Mouse (Mus musculus): ENCODE measurements around the gene Npm1. TPM values are rescaled to one million over a fixed set of nuclear protein-coding genes. Genes with fewer than 3 reads are reported as not detected.

Npm1 gene
- polyA plus RNA-seq, 1 experiment from 2014 or later, result 369 TPM

DNA sequence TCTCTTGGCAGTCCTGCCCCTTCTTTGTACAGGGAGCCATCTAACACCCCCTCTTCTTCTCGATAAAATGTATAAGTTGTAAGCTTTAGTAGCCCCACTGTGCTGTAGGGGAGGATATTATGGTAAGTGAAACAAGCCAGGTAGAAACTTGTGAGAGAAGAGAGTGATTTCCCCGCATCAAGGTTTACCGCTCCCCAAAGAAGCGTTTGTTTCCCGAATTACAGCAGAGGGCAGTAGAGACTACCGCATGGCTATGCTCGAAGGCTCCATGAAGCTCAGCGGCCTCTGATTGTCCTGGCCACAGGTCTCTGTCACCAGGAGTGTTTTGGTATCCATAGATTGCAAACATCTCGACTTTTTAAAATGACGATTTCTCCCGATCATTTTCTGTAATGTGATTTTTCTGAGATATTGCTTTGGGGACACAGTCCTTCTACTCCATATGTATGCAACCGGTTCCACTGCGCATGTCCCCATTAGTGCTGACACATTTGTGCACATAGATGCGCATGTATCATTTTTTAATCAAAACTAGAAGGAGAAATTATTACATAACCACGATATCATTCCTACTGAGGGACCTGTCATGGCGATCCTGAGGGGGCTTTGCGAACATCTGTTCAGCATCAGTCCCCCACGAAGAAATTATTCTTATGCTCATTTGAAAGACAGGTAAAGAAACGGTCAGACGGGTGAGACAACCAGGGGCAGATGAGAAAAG, 13.7 kb upstream of the Npm1 start:
- ATAC-seq (ENCODE audit: low FRiP score), result peak; percentile 68; the same call in 1 of the 2 replicates
- Histone ChIP-seq H3K9me3 (replicated peaks) (no peaks in the 10 kb centered on the region), H3K9ac (replicated peaks) (no peak overlapping the region), H3K36me3 (no peaks in the 10 kb centered on the region), H3K27me3 (replicated peaks) (peaks cover 20% of the 10 kb centered on the region), H3K4me1 (peaks cover 13% of the 10 kb centered on the region), H3K4me3 (replicated peaks) (no peak overlapping the region), H3K4me2 (no peak overlapping the region; the same call in 1 of the 2 replicates), H3K27ac (replicated peaks) (peak overlapping the region; percentile 18; the same call in 1 of the 2 replicates)
- WGBS, result 28% methylated on average over 20 of the region's 20 CpGs

DNA sequence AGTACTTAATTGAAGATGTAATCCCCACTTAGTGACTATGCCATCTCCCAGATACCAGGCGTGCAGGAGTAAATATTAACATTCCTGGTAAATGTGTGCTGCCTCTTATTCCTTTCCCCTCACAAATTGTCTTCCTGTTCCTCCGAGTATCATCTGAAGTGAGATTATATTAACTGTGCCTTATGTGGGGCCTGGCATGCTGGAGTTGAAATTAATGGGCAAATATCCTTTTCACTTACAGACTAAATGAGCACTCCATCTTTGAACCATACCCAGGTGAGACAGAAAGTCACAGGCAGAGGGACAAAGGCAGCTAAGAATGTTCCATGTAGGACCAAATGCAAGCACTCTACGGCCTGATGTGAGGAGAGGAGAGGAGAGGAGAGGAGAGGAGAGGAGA, 12.8 kb upstream of the Npm1 start:
- Histone ChIP-seq H3K4me1 (peaks cover 7% of the 10 kb centered on the region), H3K4me2 (no peak overlapping the region), H3K36me3 (no peaks in the 10 kb centered on the region), H3K9me3 (replicated peaks) (no peaks in the 10 kb centered on the region), H3K27me3 (replicated peaks) (peaks cover 14% of the 10 kb centered on the region), H3K4me3 (replicated peaks) (no peak overlapping the region), H3K9ac (replicated peaks) (no peak overlapping the region), H3K27ac (replicated peaks) (no peak overlapping the region)
- WGBS, result 59% methylated on average over 3 of the region's 3 CpGs
- ATAC-seq (ENCODE audit: low FRiP score), result peak; percentile 80

DNA sequence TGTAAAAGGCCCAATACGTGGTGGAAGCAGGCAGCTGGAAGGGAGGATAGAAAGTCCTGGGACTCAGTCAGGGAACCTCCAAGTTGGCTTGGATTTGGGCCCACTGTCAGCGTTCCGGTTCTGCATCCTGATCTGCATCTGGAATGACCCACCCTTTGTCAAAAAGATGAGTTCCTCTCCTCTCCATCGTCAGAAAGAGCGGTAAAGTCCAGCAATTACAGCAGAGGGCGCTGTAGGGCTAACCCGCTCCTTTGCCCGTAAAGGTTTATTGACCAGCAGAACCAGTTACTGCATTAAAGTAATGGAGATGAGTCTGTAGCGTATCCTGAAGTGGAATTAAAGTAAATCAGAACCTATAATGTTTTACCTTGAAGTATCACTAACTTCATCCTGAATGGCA, 7.5 kb upstream of the Npm1 start:
- ATAC-seq (ENCODE audit: low FRiP score), result no peak
- Histone ChIP-seq H3K27me3 (replicated peaks) (0 out of 2 replicates have a peak, but pooled peaks cover 4% of the 10 kb centered on the region), H3K9me3 (replicated peaks) (no peaks in the 10 kb centered on the region), H3K9ac (replicated peaks) (no peak overlapping the region), H3K4me2 (no peak overlapping the region), H3K4me3 (replicated peaks) (no peak overlapping the region), H3K36me3 (no peaks in the 10 kb centered on the region), H3K27ac (replicated peaks) (no peak overlapping the region), H3K4me1 (no peaks in the 10 kb centered on the region)
- WGBS, result 13% methylated on average over 9 of the region's 9 CpGs

DNA sequence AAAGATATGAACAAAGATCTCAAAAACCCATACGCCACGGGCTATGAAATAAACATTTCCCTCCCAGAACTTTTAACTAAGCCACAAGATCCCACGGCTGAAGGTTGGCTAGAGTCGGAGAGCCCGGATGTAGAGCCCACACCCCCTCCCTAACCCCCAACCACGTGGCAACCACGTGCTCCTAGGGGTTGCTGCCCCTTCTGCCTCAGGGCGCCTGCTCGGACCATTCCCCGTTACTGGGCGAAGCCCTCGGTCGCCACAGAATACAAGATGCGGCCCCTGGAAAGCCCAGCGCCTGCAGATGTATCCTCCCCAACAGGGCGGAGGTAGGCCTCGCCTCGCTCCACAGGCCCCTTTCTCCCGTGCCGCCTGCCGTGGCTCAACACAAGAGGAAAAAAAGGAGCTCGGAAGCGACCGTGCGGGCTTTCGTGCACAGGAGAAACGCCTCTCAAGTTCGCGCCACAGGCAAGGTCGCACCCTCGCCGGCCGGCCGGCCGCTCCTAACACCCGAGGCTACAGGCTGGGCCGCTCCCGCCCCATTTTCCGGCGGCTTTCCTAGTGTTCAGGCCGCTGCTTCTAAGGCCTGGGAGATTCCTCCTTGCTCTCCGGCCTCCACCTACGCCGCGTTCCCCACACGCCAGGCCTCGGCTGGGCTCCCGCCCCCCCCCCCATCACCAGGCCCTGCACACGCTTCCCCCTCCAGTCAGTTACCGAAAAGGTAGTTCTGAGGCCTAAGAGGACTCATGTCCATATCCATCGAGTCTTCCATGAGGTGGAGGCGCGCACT, 602 bp downstream of the Npm1 start:
- Histone ChIP-seq H3K9ac (replicated peaks) (peak overlapping the region; percentile 97), H3K36me3 (peaks cover 33% of the 10 kb centered on the region), H3K4me3 (replicated peaks) (peak overlapping the region; percentile 99), H3K4me2 (peak overlapping the region; percentile 85), H3K4me1 (peaks cover 26% of the 10 kb centered on the region), H3K27me3 (replicated peaks) (no peaks in the 10 kb centered on the region), H3K27ac (replicated peaks) (peak overlapping the region; percentile 92), H3K9me3 (replicated peaks) (no peaks in the 10 kb centered on the region)
- ATAC-seq (ENCODE audit: low FRiP score), result peak; percentile 73
- WGBS, result 3% methylated on average over 47 of the region's 53 CpGs

DNA sequence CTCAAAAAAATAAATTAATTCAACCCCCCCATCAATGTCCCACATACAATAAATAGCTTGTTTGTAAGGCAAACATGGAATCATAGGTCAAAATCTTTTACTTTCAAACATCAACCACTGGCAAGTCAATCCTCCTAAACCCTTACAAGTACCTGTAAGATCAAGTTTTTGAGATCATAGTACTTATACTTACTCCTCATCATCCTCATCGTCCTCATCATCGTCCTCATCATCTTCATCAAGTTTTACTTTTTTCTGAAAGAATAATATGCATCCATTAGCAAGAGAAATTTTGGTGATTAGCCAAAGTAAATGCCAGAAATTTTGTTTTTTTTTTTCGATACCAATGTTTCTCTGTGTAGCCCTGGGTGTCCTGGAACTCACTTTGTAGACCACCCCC, 3.3 kb downstream of the Npm1 start:
- WGBS, result 93% methylated on average over 3 of the region's 3 CpGs
- H3K4me3 ChIP-seq (replicated peaks), result no peak overlapping the region

DNA sequence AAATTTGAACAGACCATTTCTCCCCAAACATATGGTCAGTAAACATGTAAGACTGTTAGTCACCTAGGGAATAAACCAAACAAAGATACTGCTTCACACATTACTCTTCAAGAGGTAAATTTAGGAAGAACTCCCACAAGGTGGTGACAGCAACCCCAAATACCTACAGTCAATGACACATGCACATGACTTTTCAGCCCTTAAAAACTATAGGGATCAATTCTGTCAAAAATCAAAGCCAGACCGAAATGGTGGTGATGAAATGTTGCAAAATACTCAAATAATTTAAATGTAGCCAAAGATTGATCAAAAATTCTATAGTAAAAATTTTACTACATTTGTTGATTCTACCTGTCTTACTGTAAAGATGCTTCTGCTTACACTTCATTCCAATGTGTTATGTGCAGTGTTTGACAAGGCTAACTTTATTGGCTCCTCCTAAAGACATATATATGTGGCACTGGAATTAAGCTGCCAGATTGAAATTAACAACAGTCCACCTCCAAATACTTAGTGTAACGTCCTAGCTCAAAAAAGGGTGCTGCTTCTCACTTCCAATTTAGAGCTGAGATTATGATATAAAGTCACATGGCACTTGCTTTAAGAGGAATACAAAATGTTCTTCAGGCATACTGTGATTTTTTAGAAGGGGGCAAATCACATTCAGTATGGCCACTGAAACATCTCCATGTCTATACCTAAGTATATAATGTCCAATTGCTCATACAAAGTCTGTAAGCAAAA, 5.4 kb downstream of the Npm1 start:
- H3K36me3 ChIP-seq, result peaks cover 57% of the 10 kb centered on the region
- H3K9ac ChIP-seq (replicated peaks), result no peak overlapping the region
- ATAC-seq (ENCODE audit: low FRiP score), result no peak
- peaks cover 20% of the 10 kb centered on the region for H3K4me1 ChIP-seq
- 82% methylated on average over 2 of the region's 2 CpGs for WGBS
- H3K4me3 ChIP-seq (replicated peaks), result no peak overlapping the region
- H3K27ac ChIP-seq (replicated peaks), result no peak overlapping the region
- H3K9me3 ChIP-seq (replicated peaks), result no peaks in the 10 kb centered on the region
- no peaks in the 10 kb centered on the region for H3K27me3 ChIP-seq (replicated peaks)
- no peak overlapping the region for H3K4me2 ChIP-seq

More for the DNA sequence above, 3.3 kb downstream of the Npm1 start:
- peaks cover 26% of the 10 kb centered on the region for H3K4me1 ChIP-seq
- H3K9ac ChIP-seq (replicated peaks), result no peak overlapping the region
- no peaks in the 10 kb centered on the region for H3K27me3 ChIP-seq (replicated peaks)
- no peaks in the 10 kb centered on the region for H3K9me3 ChIP-seq (replicated peaks)
- no peak overlapping the region for H3K27ac ChIP-seq (replicated peaks)
- no peak overlapping the region for H3K4me2 ChIP-seq
- H3K36me3 ChIP-seq, result peaks cover 50% of the 10 kb centered on the region
- ATAC-seq (ENCODE audit: low FRiP score), result no peak

DNA sequence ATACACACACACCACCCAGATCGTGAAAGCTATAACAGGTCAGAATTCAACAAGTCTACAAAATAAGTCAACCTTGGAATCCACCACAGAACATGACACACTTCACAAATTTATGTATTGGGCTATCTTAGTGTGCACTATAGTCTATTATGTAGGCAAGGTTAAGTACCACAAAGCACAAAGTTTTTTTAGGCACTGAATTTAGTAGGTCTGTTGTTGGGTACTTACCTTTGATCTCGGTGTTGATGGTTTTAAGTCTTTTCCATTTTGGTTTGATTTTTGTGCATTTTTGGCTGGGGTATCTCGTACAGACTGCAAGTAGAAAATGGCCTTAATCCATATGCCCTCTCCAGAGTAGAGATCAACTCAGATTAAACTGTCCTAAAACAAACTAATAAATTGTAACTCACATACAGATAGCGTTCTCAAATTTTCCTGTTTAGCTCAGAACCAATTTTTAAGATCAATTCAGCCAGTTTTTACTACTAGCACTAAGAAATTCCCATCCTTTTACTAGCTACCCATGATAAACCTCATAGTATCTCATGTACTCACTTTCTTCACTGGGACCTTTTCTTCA, 6.5 kb downstream of the Npm1 start:
- no peak overlapping the region for H3K27ac ChIP-seq (replicated peaks)
- no peaks in the 10 kb centered on the region for H3K27me3 ChIP-seq (replicated peaks)
- peaks cover 15% of the 10 kb centered on the region for H3K4me1 ChIP-seq
- H3K4me3 ChIP-seq (replicated peaks), result no peak overlapping the region
- no peak overlapping the region for H3K9ac ChIP-seq (replicated peaks)
- ATAC-seq (ENCODE audit: low FRiP score), result no peak
- H3K9me3 ChIP-seq (replicated peaks), result no peaks in the 10 kb centered on the region
- peaks cover 65% of the 10 kb centered on the region for H3K36me3 ChIP-seq
- 86% methylated on average over 4 of the region's 4 CpGs for WGBS
- no peak overlapping the region for H3K4me2 ChIP-seq

DNA sequence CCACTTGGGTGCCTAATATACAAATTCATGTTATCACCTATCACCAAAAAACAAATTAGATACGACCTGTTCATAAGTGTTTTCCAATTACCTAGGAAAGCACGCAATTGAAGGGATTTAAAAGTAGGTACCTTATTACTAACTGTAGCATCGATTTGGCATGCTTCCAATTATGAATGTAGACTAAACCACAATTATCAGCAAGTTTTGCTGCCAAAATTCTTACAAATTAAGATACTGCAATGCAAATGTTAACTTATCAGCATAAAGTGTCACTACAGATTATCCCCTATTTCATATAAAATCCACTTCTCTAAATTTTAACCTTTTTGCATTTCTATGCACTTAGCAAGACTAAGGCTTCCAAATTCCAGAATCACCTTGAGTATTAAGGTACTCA, 8.5 kb downstream of the Npm1 start:
- Histone ChIP-seq H3K36me3 (peaks cover 64% of the 10 kb centered on the region), H3K4me1 (no peaks in the 10 kb centered on the region), H3K9me3 (replicated peaks) (no peaks in the 10 kb centered on the region), H3K27me3 (replicated peaks) (no peaks in the 10 kb centered on the region), H3K4me3 (replicated peaks) (no peak overlapping the region), H3K9ac (replicated peaks) (no peak overlapping the region), H3K27ac (replicated peaks) (no peak overlapping the region), H3K4me2 (no peak overlapping the region)
- ATAC-seq (ENCODE audit: low FRiP score), result no peak
- 93% methylated on average over 3 of the region's 3 CpGs for WGBS

DNA sequence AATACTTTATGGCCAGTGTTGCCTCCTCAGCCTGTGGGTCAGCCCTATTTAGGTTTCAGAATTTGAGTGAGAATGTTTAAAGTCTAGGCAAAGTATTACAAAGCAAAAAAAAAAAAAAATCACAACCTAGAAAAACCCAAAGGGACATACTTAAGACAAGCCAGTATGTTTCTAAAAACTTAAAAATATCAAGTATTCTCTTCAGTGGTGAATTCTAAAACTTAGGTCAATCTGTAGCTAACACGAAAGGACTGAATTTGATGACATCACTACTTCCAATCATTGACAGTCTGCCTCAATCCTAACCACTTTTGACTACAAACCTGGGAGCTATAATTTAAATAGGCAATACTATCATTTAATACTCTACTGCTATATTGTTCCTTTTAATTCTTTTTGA, 10.0 kb downstream of the Npm1 start:
- no peaks in the 10 kb centered on the region for H3K9me3 ChIP-seq (replicated peaks)
- WGBS, result 92% methylated on average over 1 of the region's 1 CpGs
- H3K27me3 ChIP-seq (replicated peaks), result no peaks in the 10 kb centered on the region
- H3K9ac ChIP-seq (replicated peaks), result no peak overlapping the region
- no peak overlapping the region for H3K4me2 ChIP-seq
- peaks cover 57% of the 10 kb centered on the region for H3K36me3 ChIP-seq
- H3K4me3 ChIP-seq (replicated peaks), result no peak overlapping the region
- ATAC-seq (ENCODE audit: low FRiP score), result no peak
- H3K27ac ChIP-seq (replicated peaks), result no peak overlapping the region
- peaks cover 3% of the 10 kb centered on the region for H3K4me1 ChIP-seq

DNA sequence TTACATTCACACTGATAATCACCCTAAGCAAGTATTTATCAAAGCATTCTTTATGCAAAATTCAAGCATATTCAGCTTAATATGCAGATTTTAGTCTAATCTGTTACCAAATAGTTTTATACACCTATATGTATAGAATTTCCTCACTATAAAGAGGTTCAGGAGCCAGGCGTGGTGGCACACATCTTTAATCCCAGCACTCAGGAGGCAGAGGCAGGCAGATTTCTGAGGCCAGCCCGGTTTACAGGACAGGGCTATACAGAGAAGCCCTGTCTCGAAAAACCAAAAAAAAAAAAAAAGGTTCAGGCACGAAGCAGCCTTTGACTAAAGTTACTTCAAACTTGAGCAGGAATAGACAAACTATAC, 11.2 kb downstream of the Npm1 start:
- no peak overlapping the region for H3K9ac ChIP-seq (replicated peaks)
- H3K36me3 ChIP-seq, result peaks cover 49% of the 10 kb centered on the region
- H3K9me3 ChIP-seq (replicated peaks), result no peaks in the 10 kb centered on the region
- no peak overlapping the region for H3K4me3 ChIP-seq (replicated peaks)
- no peak overlapping the region for H3K4me2 ChIP-seq
- 92% methylated on average over 4 of the region's 4 CpGs for WGBS
- peaks cover 13% of the 10 kb centered on the region for H3K4me1 ChIP-seq
- no peak for ATAC-seq (ENCODE audit: low FRiP score)
- H3K27me3 ChIP-seq (replicated peaks), result no peaks in the 10 kb centered on the region
- H3K27ac ChIP-seq (replicated peaks), result no peak overlapping the region

DNA sequence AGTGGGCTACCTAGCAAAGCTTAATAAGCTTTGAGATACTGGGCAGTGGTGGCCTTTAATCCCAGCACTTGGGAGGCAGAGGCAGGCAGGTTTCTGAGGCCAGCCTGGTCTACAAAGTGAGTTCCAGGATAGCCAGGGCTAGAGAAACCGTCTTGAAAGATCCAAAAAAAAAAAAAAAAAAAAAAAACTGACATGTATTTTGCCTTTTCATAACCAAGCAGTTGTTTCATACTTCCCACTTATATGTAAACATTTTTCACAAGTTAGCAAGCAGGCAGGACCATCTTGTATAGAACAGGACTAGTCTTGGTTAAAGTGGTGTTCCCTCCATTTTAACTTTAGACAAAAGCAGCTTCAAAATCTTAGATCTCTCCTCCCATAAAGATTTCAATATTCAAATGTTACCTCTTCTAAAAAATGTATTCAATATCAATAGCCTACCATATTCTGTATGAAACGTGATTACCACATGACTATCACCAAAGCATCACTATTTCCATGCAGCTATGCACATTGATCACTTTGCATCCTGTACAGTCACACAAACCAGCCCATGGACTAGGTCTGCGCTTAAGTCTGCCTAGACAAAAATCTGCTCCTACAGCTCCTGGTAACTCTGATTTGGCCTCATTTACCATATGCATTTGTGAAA, 11.8 kb downstream of the Npm1 start:
- no peak overlapping the region for H3K4me2 ChIP-seq
- ATAC-seq (ENCODE audit: low FRiP score), result no peak
- no peaks in the 10 kb centered on the region for H3K27me3 ChIP-seq (replicated peaks)
- no peak overlapping the region for H3K27ac ChIP-seq (replicated peaks)
- no peaks in the 10 kb centered on the region for H3K9me3 ChIP-seq (replicated peaks)
- peaks cover 44% of the 10 kb centered on the region for H3K36me3 ChIP-seq
- H3K4me3 ChIP-seq (replicated peaks), result no peak overlapping the region
- no peak overlapping the region for H3K9ac ChIP-seq (replicated peaks)
- 61% methylated on average over 3 of the region's 3 CpGs for WGBS
- peaks cover 18% of the 10 kb centered on the region for H3K4me1 ChIP-seq
